Mouse (Mus musculus): ENCODE data around the gene Gpbar1. TPM values are rescaled to one million over a fixed set of nuclear protein-coding genes. Genes with fewer than 3 reads are reported as not detected.

Gpbar1 gene
- not detected for polyA plus RNA-seq (2014; fragmentation: Illumina TruSeq; extraction: RNeasy Lipid Tissue Mini Kit (QIAGEN cat#74804); ENCODE audit: low replicate concordance)

DNA sequence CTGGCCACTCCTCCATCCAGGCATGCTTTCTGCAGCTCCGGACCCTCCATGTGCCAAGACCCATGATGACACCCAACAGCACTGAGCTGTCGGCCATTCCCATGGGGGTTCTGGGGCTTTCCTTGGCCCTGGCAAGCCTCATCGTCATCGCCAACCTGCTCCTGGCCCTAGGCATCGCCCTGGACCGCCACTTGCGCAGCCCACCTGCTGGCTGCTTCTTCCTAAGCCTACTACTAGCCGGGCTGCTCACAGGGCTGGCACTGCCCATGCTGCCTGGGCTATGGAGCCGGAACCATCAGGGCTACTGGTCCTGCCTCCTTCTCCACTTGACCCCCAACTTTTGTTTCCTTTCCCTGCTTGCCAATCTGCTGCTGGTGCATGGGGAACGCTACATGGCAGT is at the start of gene Gpbar1:
TSS of gene Gpbar1 (plus strand) at position 13 of the 400 bp plus-strand sequence.

DNA sequence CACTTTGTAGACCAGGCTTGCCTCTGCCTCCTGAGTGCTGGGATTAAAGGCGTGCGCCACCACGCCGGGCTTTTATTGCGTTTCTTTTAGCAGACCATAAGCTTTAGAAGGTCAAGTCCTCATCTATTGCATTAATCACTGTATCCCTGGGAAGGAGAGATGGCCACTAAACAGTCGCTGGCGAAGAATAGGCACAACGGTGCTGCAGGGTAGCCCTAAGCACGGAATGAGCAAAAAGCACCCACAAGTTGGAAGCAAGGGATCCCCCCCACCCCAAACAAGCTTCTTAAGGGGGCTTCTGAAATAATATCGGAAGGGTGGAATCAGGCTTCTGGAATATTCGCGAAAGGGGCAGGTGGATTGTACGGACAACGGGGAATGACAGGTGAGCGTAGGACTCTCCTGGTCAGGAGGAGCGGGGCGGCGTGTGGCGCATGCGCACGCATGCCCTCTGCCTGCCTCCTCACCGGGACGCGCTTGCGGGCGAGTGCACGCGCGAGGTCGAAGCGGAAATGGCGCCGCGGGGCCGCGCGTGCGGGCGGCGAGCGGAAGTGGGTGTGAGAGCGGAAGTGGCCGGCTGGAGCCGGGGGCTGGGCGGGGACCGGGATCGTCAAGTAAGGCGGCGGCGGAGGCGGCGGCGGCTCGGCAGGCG is 42.3 kb upstream of the Gpbar1 start, which contains the start of gene Arpc2:
TSS of gene Arpc2 (plus strand) at position 147 of the 652 bp plus-strand sequence.

GRCm38 (mm10) chr1:74284543-74285160 is 6.3 kb downstream of the Gpbar1 start, which contains the start of the genes Aamp and Pnkd:
Gene Aamp, minus strand, starts transcription at chr1:74284738.
Gene Pnkd, plus strand, starts transcription at chr1:74284930.

DNA sequence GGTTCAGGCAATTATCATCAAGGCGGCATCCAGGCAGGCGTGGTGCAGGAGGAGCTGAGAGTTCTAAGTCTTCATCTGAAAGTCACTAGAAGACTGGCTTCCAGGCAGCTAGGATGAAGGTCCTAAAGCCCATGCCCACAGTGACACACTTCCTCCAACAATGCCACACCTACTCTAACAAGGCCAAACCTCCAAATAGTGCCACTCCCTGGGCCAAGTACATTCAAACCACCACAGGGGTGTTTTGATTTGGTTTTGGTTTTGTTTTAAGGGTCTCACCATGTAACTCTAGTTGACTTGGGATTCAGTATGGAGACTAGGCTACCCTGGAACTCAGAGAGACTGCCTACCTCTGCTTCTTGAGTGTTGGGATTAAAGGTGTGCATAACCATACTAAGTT is 27.2 kb downstream of the Gpbar1 start, which contains the start of gene Tmbim1:
TSS of gene Tmbim1 (minus strand) at position 101 of the 400 bp plus-strand sequence.

Other genes starting within 250 kb of the Gpbar1 start
- gene Tns1, start 154.1 kb upstream of the Gpbar1 start, polyA plus RNA-seq (2014; fragmentation: Illumina TruSeq; extraction: RNeasy Lipid Tissue Mini Kit (QIAGEN cat#74804); ENCODE audit: low replicate concordance), result 4.3 TPM
- gene Rufy4, start 153.0 kb upstream of the Gpbar1 start, polyA plus RNA-seq (2014; fragmentation: Illumina TruSeq; extraction: RNeasy Lipid Tissue Mini Kit (QIAGEN cat#74804); ENCODE audit: low replicate concordance), result not detected
- gene Cxcr2, start 124.6 kb upstream of the Gpbar1 start, polyA plus RNA-seq (2014; fragmentation: Illumina TruSeq; extraction: RNeasy Lipid Tissue Mini Kit (QIAGEN cat#74804); ENCODE audit: low replicate concordance), result 0.41 TPM
- gene Cxcr1, start 83.9 kb upstream of the Gpbar1 start, polyA plus RNA-seq (2014; fragmentation: Illumina TruSeq; extraction: RNeasy Lipid Tissue Mini Kit (QIAGEN cat#74804); ENCODE audit: low replicate concordance), result not detected
- 782 TPM for gene Arpc2, start 42.5 kb upstream of the Gpbar1 start, polyA plus RNA-seq (2014; fragmentation: Illumina TruSeq; extraction: RNeasy Lipid Tissue Mini Kit (QIAGEN cat#74804); ENCODE audit: low replicate concordance)
- 1.4 TPM for gene Aamp, start 6.2 kb downstream of the Gpbar1 start, polyA plus RNA-seq (2014; fragmentation: Illumina TruSeq; extraction: RNeasy Lipid Tissue Mini Kit (QIAGEN cat#74804); ENCODE audit: low replicate concordance)
- gene Pnkd, start 6.4 kb downstream of the Gpbar1 start, polyA plus RNA-seq (2014; fragmentation: Illumina TruSeq; extraction: RNeasy Lipid Tissue Mini Kit (QIAGEN cat#74804); ENCODE audit: low replicate concordance), result 2.5 TPM
- 54.5 TPM for gene Tmbim1, start 27.1 kb downstream of the Gpbar1 start, polyA plus RNA-seq (2014; fragmentation: Illumina TruSeq; extraction: RNeasy Lipid Tissue Mini Kit (QIAGEN cat#74804); ENCODE audit: low replicate concordance)
- gene Catip, start 83.6 kb downstream of the Gpbar1 start, polyA plus RNA-seq (2014; fragmentation: Illumina TruSeq; extraction: RNeasy Lipid Tissue Mini Kit (QIAGEN cat#74804); ENCODE audit: low replicate concordance), result 0.22 TPM
- 1.8 TPM for gene Slc11a1, start 96.6 kb downstream of the Gpbar1 start, polyA plus RNA-seq (2014; fragmentation: Illumina TruSeq; extraction: RNeasy Lipid Tissue Mini Kit (QIAGEN cat#74804); ENCODE audit: low replicate concordance)
- 8.2 TPM for gene Ctdsp1, start 113.0 kb downstream of the Gpbar1 start, polyA plus RNA-seq (2014; fragmentation: Illumina TruSeq; extraction: RNeasy Lipid Tissue Mini Kit (QIAGEN cat#74804); ENCODE audit: low replicate concordance)
- gene Vil1, start 130.8 kb downstream of the Gpbar1 start, polyA plus RNA-seq (2014; fragmentation: Illumina TruSeq; extraction: RNeasy Lipid Tissue Mini Kit (QIAGEN cat#74804); ENCODE audit: low replicate concordance), result 353 TPM
- gene Cnot9, start 227.5 kb downstream of the Gpbar1 start, polyA plus RNA-seq (2014; fragmentation: Illumina TruSeq; extraction: RNeasy Lipid Tissue Mini Kit (QIAGEN cat#74804); ENCODE audit: low replicate concordance), result 42.1 TPM

Data from small intestine, adult 10 weeks (tissue).